Mouse (Mus musculus) ZHBTc4 (cell line): ENCODE measurements at regions not wholly inside any gene's neighbourhood (a gene's known extent, or its start where the extent isn't known, plus 50 kb on each side); places are given as distances from the start of the nearest gene placed in this dataset.

Source experiments
- DNase-seq: peaks from one replicate; pipeline ENCODE4 v3.0.0-alpha.2; 2011; ENCODE audit warnings: low read depth, low spot score

- DNase-seq: no peak
Measured at GRCm38 (mm10) chr17:91226378-91226777, 133.5 kb upstream of the Nrxn1 start.

DNA sequence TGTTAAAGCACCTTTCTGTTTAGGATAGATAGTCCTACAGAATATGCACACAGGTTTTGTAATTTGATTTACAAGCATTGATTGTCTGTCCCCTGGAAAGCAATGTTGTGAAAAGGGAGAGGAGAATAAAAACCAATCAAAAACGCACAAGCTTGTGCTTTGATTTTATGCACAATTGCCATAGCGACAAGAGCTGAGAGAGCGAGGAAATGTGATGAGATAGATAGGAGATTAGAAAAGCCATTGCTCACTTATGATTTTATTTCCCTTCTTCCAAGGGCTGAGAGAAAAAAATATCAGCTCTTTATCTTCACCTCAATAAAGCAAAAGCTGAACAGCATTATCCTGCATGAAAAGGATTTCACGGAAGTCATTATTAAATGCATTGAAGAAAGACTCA, 133.0 kb upstream of the Nrxn1 start:
- DNase-seq: no peak

DNA sequence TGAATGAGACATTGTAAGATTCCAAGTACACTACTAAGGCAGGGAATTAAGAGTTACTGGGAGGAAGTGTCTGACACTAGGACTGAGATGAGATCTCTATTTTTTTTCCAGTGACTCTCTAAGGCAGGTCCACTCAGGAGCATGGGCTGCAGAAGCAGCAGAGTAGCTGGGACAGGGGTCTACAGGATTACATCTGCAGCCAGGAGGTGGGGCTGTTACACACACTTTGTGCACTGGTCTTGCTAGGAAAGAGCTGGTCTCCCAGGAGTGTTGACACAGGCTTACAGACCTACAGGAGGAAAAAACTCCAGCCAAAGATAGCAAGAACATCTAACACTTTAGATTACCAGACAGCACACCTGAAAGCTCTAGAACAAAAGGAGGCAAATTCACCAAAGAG, 123.6 kb upstream of the Nrxn1 start:
- peak; percentile 57 for DNase-seq

DNA sequence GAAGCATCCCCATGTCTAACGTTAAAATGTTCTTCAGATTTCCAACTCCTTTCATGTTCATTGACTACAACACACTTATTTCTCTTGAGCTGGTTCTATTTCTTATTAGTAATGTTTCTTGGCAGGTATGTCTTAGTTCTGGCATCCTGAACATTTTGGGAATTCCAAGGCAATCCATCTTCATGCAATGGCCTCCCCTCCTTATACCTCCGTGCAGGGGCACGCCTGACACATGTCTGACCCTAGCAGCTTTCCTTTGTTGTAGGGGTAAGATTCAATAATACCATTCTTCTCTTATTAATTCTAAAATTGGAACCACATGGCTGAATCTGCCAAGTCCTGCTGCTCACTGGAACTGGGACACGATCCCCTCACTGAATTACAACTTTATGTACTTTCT, 89.7 kb upstream of the Nrxn1 start:
- no peak for DNase-seq

GRCm38 (mm10) chr17:91161834-91162233, 69.0 kb upstream of the Nrxn1 start:
- no peak for DNase-seq
